ENCODE assay signal across 8 mouse cellular contexts in genomic region chr1:132982728-132983127, GRCm38 (mm10). TPM values are rescaled to one million over a fixed set of nuclear protein-coding genes. Genes with fewer than 3 reads are reported as not detected.
DNase-seq lines count a peak whose midpoint lies in the region; ATAC-seq and TF ChIP-seq lines count a peak whose summit lies in the region.

No protein-coding gene starts in this region.

- no peaks in the 10 kb centered on the region for H3K9me3 ChIP-seq in MEL (replicated peaks; ENCODE audit: insufficient read depth, low read length)
- no peaks in the 10 kb centered on the region for H3K9me3 ChIP-seq in forebrain, embryonic 16.5 days (ENCODE audit: control insufficient read depth, low read length)
- no peaks in the 10 kb centered on the region for H3K9me3 ChIP-seq in intestine, embryonic 16.5 days (ENCODE audit: control insufficient read depth, low read length)

- 52% methylated on average over 7 of the region's 7 CpGs for WGBS in cerebellum, adult 2 months
- 65% methylated on average over 7 of the region's 7 CpGs for WGBS in forebrain, embryonic 16.5 days
- WGBS in intestine, embryonic 16.5 days = 57% methylated on average over 7 of the region's 7 CpGs
- WGBS in thymus, adult 2 months = 79% methylated on average over 7 of the region's 7 CpGs

- H3K27ac ChIP-seq in MEL (ENCODE audit: control insufficient read depth, low read depth, low read length) = no peak overlapping the region
- no peak overlapping the region for H3K27ac ChIP-seq in cerebellum, adult 2 months (ENCODE audit: insufficient read depth, low read length)
- H3K27ac ChIP-seq in forebrain, embryonic 16.5 days (ENCODE audit: low read length) = no peak overlapping the region
- no peak overlapping the region for H3K27ac ChIP-seq in intestine, embryonic 16.5 days (ENCODE audit: low read length)
- H3K27ac ChIP-seq in thymus, adult 2 months (ENCODE audit: control insufficient read depth, insufficient read depth, low read length) = no peak overlapping the region

- ATAC-seq in forebrain, embryonic 16.5 days = peak; percentile 83
- ATAC-seq in intestine, embryonic 16.5 days = peak; percentile 33; the same call in 1 of the 2 replicates

- TF ChIP-seq EP300 in MEL (IDR thresholded peaks at IDR 0.05; ENCODE audit: low read depth in 1 of 2, low read length in 2 of 2) = no peak

- H3K36me3 ChIP-seq in MEL (ENCODE audit: control insufficient read depth in 1 of 2, insufficient read depth in 2 of 2, low read length in 2 of 2) = peaks cover 0 to 10% of the 10 kb centered on the region in 2 experiments; a peak in 2 of 4 replicates
- peaks cover 16% of the 10 kb centered on the region; the same call in 1 of the 2 replicates for H3K36me3 ChIP-seq in forebrain, embryonic 16.5 days (ENCODE audit: control insufficient read depth, insufficient read depth)
- H3K36me3 ChIP-seq in intestine, embryonic 16.5 days (ENCODE audit: control insufficient read depth, insufficient read depth, low read length) = peaks cover 8% of the 10 kb centered on the region; the same call in 1 of the 2 replicates
- peaks cover 22% of the 10 kb centered on the region for H3K36me3 ChIP-seq in thymus, adult 2 months (ENCODE audit: control insufficient read depth, insufficient read depth, low read length)

- H3K27me3 ChIP-seq in MEL (ENCODE audit: control insufficient read depth in 1 of 2, insufficient read depth in 2 of 2, low read length in 2 of 2) = no peaks in the 10 kb centered on the region
- H3K27me3 ChIP-seq in cerebellum, adult 2 months (ENCODE audit: control insufficient read depth, insufficient read depth, low read length) = no peaks in the 10 kb centered on the region
- no peaks in the 10 kb centered on the region for H3K27me3 ChIP-seq in forebrain, embryonic 16.5 days (replicated peaks; ENCODE audit: control insufficient read depth, insufficient read depth, low read length)
- H3K27me3 ChIP-seq in intestine, embryonic 16.5 days (replicated peaks; ENCODE audit: control insufficient read depth, insufficient read depth, low read length) = no peaks in the 10 kb centered on the region
- no peaks in the 10 kb centered on the region for H3K27me3 ChIP-seq in thymus, adult 2 months (ENCODE audit: control insufficient read depth, insufficient read depth, low read length)

- intact Hi-C loops in left cerebral cortex, postnatal 25 days (cut with DNase I) = loop anchor here (1.0 kb wide), 1 partner anchor 223 kb away; no protein-coding TSS in a partner anchor

- H3K9ac ChIP-seq in MEL (ENCODE audit: control insufficient read depth, low read depth, low read length, poor library complexity, severe bottlenecking) = no peak overlapping the region
- no peak overlapping the region for H3K9ac ChIP-seq in forebrain, embryonic 16.5 days (replicated peaks; ENCODE audit: low read depth, low read length)
- no peak overlapping the region for H3K9ac ChIP-seq in intestine, embryonic 16.5 days (ENCODE audit: low read depth, low read length)

- no peak for TF ChIP-seq POLR2A in MEL (IDR thresholded peaks at IDR 0.05; ENCODE audit: control insufficient read depth in 1 of 2, insufficient read depth in 1 of 2, low read depth in 1 of 2, low read length in 2 of 2, poor library complexity in 1 of 2)
- no peak for TF ChIP-seq POLR2A in cerebellum, adult 2 months (IDR thresholded peaks at IDR 0.05; ENCODE audit: borderline replicate concordance, insufficient read depth, low read length)
- no peak for TF ChIP-seq POLR2A in thymus, adult 2 months (IDR thresholded peaks at IDR 0.05; ENCODE audit: control insufficient read depth, extremely low read depth, insufficient read depth, low read length, poor library complexity)

- no peak; the same call in 1 of the 2 replicates for TF ChIP-seq RAD21 in MEL (IDR thresholded peaks at IDR 0.05; ENCODE audit: low read depth, low read length)

- no peak overlapping the region for H3K4me3 ChIP-seq in MEL (ENCODE audit: control insufficient read depth in 1 of 2, insufficient read depth in 1 of 2, low read depth in 2 of 2, low read length in 2 of 2)
- H3K4me3 ChIP-seq in cerebellum, adult 2 months (replicated peaks; ENCODE audit: insufficient read depth, low read depth, low read length) = no peak overlapping the region
- H3K4me3 ChIP-seq in forebrain, embryonic 16.5 days (replicated peaks; ENCODE audit: low read length) = no peak overlapping the region
- no peak overlapping the region for H3K4me3 ChIP-seq in intestine, embryonic 16.5 days (ENCODE audit: low read length)
- H3K4me3 ChIP-seq in thymus, adult 2 months (ENCODE audit: control insufficient read depth, insufficient read depth, low read length) = no peak overlapping the region

- no peaks in the 10 kb centered on the region for H3K4me1 ChIP-seq in MEL (ENCODE audit: control insufficient read depth in 1 of 2, insufficient read depth in 2 of 2, low read length in 2 of 2)
- no peaks in the 10 kb centered on the region for H3K4me1 ChIP-seq in cerebellum, adult 2 months (ENCODE audit: control insufficient read depth, insufficient read depth, low read length)
- no peaks in the 10 kb centered on the region for H3K4me1 ChIP-seq in forebrain, embryonic 16.5 days (replicated peaks; ENCODE audit: control insufficient read depth, insufficient read depth, low read length)
- no peaks in the 10 kb centered on the region for H3K4me1 ChIP-seq in intestine, embryonic 16.5 days (ENCODE audit: control insufficient read depth, insufficient read depth, low read length)
- no peaks in the 10 kb centered on the region for H3K4me1 ChIP-seq in thymus, adult 2 months (replicated peaks; ENCODE audit: control insufficient read depth, insufficient read depth, low read length)

- DNase-seq in B cell, adult 2 months = peak; percentile 70 to 75
- DNase-seq in MEL (ENCODE audit: low read depth, low spot score) = peak; percentile 79
- DNase-seq in cerebellum, adult 2 months = peak; percentile 72 to 78
- peak; percentile 67 to 84 for DNase-seq in left cerebral cortex, postnatal 25 days (ENCODE audit: low spot score in 2 of 2)
- peak; percentile 12 to 54 for DNase-seq in natural killer cell, adult 2 months (ENCODE audit: low spot score in 2 of 2)
- DNase-seq in thymus, adult 2 months = peak; percentile 57

- peak; percentile 69 to 78 (median 74) for TF ChIP-seq CTCF in MEL (IDR thresholded peaks at IDR 0.05 in 2 of 3, conservative IDR thresholded peaks at IDR 0.05 in 1 of 3; ENCODE audit: control insufficient read depth in 1 of 3, insufficient read depth in 1 of 3, low read depth in 2 of 3, low read length in 3 of 3, poor library complexity in 1 of 3, severe bottlenecking in 1 of 3)
- peak; percentile 87 for TF ChIP-seq CTCF in cerebellum, adult 2 months (IDR thresholded peaks at IDR 0.05; ENCODE audit: borderline replicate concordance, insufficient read depth, low read depth, low read length)
- no peak for TF ChIP-seq CTCF in thymus, adult 2 months (IDR thresholded peaks at IDR 0.05; ENCODE audit: borderline replicate concordance, control insufficient read depth, extremely low read depth, insufficient read depth, low read length, poor library complexity)

- no peak overlapping the region for H3K4me2 ChIP-seq in forebrain, embryonic 16.5 days (ENCODE audit: low read length)
- no peak overlapping the region for H3K4me2 ChIP-seq in intestine, embryonic 16.5 days (ENCODE audit: low read depth, low read length)

- no peaks in the 10 kb centered on the region for H3K79me2 ChIP-seq in MEL (ENCODE audit: control insufficient read depth, insufficient read depth, low read length, poor library complexity)

TF ChIP-seq in MEL, 35 proteins besides CTCF, POLR2A, EP300 and RAD21:
- TF ChIP-seq SIN3A (IDR thresholded peaks at IDR 0.05; ENCODE audit: low read length) (peak; percentile 18; the same call in 1 of the 2 replicates), SMC3 (IDR thresholded peaks at IDR 0.05; ENCODE audit: low read depth, low read length) (peak; percentile 39), ZNF384 (IDR thresholded peaks at IDR 0.05; ENCODE audit: low read depth, low read length) (no peak)
TF ChIP-seq in MEL: peak in this region for 2.

RNA-seq across cellular contexts. Expression of gene Mdm4, which starts 47.6 kb away (rescaled TPM):
- total RNA-seq in MEL (2012; rRNA removed) = 19.8 and 23.5 TPM in 2 replicates
- polyA plus RNA-seq in MEL (2012; ENCODE audit: insufficient read depth in 1 of 2, insufficient read length in 2 of 2, low read depth in 1 of 2, low replicate concordance in 2 of 2, missing spikeins in 1 of 2) = 10 to 100 TPM in 1 of 2 experiments, not detected in 1; 28.1 TPM
- 76.2 and 77.8 TPM in 2 replicates for polyA plus RNA-seq in cerebellum, adult 2 months (2012; rRNA removed)
- 42.5 and 50.6 TPM in 2 replicates for polyA plus RNA-seq in forebrain, embryonic 16.5 days (2015; fragmentation: Nextera tagmentation; extraction: Ambion mirVana)
- 19.1 and 24.1 TPM in 2 replicates for polyA plus RNA-seq in intestine, embryonic 16.5 days (2015; fragmentation: Nextera tagmentation; extraction: Ambion mirVana)
- 10 to 100 TPM; 73.9 to 92.0 TPM for total RNA-seq in left cerebral cortex, postnatal 25 days (2021)
- 127 and 147 TPM in 2 replicates for polyA plus RNA-seq in thymus, adult 2 months (2012; rRNA removed)
